Mouse (Mus musculus): Measurements from ENCODE around the gene Snap25. TPM values are rescaled to one million over a fixed set of nuclear protein-coding genes. Genes with fewer than 3 reads are reported as not detected.
A peak's percentile ranks its signal among the peaks of the same experiment; 100 is the strongest.

Gene Snap25
- polyA plus RNA-seq, 1 experiment from 2014 or later: 276 TPM

DNA sequence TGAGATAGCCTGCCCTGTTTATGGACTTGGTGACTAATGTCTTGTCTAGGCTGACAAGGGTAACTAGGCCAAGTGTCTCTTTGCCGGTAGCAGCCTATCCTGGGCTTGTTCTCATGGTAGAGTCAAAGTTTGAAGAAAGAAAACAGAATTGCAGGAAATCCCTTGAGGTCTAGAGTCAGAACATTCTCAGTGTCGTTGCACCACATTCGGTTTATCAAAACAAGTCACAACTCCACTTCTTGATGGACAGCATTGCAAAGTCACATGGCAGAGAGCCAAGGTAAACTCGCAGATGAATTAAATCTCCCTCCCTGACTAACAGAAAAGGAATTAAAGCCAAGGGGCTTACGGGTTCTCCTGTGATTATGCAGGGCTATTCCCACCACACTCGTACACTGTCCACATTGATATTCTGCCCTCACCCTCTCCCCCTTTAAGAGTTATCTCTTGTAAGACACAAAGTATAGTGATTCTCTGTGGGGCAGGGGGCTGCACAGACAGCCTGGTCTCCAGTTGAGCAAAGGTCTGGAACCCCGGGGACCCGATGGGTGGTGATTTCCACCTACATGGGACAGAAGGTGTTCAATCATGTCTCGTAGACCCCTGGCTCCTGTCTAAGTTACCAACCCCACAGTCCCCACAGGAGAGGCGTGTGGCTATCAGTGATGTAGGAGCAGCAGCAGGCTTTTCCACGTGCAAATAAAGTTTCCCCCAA lies 30.9 kb upstream of the Snap25 start:
- H3K9ac ChIP-seq: no peak overlapping the region
- H3K4me2 ChIP-seq: no peak overlapping the region
- H3K27me3 ChIP-seq: no peaks in the 10 kb centered on the region
- H3K36me3 ChIP-seq: no peaks in the 10 kb centered on the region
- WGBS: 73% methylated on average over 11 of the region's 11 CpGs
- H3K9me3 ChIP-seq: no peaks in the 10 kb centered on the region
- ATAC-seq (ENCODE audit: low FRiP score, low read depth): no peak
- H3K4me1 ChIP-seq (replicated peaks): peaks cover 24% of the 10 kb centered on the region
- H3K27ac ChIP-seq (replicated peaks): no peak overlapping the region
- H3K4me3 ChIP-seq: no peak overlapping the region

DNA sequence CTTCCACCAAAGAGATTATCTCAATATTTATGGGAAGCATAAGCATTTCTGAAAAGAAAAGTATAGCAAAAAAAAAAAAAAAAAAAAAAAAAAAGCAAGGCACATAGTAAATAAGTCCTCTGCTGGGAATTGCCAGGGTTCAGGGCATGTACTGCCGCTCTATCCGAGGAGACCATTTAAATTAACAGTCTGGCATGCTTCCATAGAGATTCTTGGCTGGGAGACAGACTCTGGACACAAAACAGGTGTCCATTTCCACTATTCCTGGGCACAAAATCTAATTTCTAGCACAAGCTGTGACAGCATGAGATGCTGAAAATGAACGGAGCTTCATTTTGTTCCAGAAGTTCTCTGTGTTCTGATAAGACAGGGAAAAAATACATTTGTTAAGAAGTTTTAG lies 27.1 kb upstream of the Snap25 start:
- Histone ChIP-seq H3K9ac (no peak overlapping the region), H3K36me3 (no peaks in the 10 kb centered on the region), H3K4me3 (no peak overlapping the region), H3K27ac (replicated peaks) (no peak overlapping the region), H3K4me2 (no peak overlapping the region), H3K27me3 (no peaks in the 10 kb centered on the region), H3K4me1 (replicated peaks) (no peaks in the 10 kb centered on the region), H3K9me3 (no peaks in the 10 kb centered on the region)
- WGBS: 50% methylated on average over 3 of the region's 3 CpGs
- no peak for ATAC-seq (ENCODE audit: low FRiP score, low read depth)

DNA sequence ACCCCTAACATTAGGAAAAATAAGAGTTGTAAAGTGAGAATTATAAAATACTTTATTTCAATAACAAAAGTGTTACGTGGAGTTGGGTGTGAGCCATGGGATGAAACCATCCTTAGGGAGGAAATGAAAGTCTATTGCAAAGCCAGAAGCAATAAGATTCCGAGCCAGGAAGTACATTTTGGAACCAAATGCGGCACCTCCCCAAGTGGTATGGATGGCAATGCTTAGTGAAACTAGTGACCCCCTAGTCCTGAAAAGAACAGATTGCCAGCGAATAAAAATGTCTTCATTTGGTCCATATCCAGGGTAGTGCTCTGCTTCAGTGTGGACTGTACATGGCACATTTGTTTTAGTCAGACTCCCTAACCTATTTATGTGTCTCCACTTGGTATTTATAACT lies 25.9 kb upstream of the Snap25 start:
- no peaks in the 10 kb centered on the region for H3K9me3 ChIP-seq
- no peaks in the 10 kb centered on the region for H3K36me3 ChIP-seq
- no peak overlapping the region for H3K4me2 ChIP-seq
- ATAC-seq (ENCODE audit: low FRiP score, low read depth): no peak
- no peaks in the 10 kb centered on the region for H3K4me1 ChIP-seq (replicated peaks)
- H3K27me3 ChIP-seq: no peaks in the 10 kb centered on the region
- H3K27ac ChIP-seq (replicated peaks): no peak overlapping the region
- H3K9ac ChIP-seq: no peak overlapping the region
- H3K4me3 ChIP-seq: no peak overlapping the region
- WGBS: 83% methylated on average over 4 of the region's 4 CpGs

DNA sequence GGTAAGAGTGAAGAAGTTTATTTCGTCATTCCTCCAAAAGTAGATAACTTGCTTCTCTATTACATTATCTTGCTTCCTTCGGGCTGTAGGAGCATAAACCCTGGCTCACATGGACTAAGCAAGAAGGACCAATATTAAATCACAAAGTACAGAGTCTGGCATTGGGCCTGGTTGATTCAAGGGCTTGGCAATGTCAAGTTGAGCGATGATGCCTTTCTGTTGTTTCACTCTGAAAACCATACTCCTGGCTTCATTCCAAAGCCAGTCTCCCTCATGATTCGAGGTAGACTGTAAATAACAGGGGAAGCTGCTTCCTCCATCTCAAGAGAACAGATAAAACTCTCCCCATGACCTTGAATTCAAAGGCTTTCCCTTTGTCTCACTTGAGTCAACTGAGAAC lies 23.8 kb upstream of the Snap25 start:
- Histone ChIP-seq H3K4me2 (no peak overlapping the region), H3K4me1 (replicated peaks) (no peaks in the 10 kb centered on the region), H3K9me3 (no peaks in the 10 kb centered on the region), H3K4me3 (no peak overlapping the region), H3K9ac (no peak overlapping the region), H3K36me3 (no peaks in the 10 kb centered on the region), H3K27me3 (no peaks in the 10 kb centered on the region), H3K27ac (replicated peaks) (no peak overlapping the region)
- ATAC-seq (ENCODE audit: low FRiP score, low read depth): no peak
- WGBS: 70% methylated on average over 4 of the region's 4 CpGs

DNA sequence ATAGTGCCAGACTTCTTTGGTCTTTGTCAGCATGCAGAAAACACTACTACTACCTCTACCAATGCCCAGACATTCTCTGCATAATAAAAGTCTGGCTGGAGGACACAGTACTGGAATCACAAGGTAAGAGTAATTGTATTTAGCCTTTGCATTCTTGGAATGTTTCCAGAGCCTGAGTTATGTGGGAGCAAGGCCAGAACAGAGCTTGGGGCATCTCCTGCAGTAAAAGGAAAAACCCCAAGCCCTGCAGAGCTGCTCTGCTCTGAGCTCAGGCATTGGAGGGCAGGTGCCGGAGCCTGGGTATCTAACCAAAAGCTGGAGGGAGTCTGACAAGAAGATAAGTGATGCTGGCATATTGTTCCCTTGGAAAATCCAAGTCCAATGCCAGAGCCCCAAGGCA lies 21.6 kb upstream of the Snap25 start:
- no peaks in the 10 kb centered on the region for H3K9me3 ChIP-seq
- no peak for ATAC-seq (ENCODE audit: low FRiP score, low read depth)
- H3K4me3 ChIP-seq: no peak overlapping the region
- H3K4me2 ChIP-seq: no peak overlapping the region
- 50% methylated on average over 1 of the region's 1 CpGs for WGBS
- H3K27ac ChIP-seq (replicated peaks): no peak overlapping the region
- H3K4me1 ChIP-seq (replicated peaks): no peaks in the 10 kb centered on the region
- no peaks in the 10 kb centered on the region for H3K27me3 ChIP-seq
- H3K36me3 ChIP-seq: no peaks in the 10 kb centered on the region
- no peak overlapping the region for H3K9ac ChIP-seq

DNA sequence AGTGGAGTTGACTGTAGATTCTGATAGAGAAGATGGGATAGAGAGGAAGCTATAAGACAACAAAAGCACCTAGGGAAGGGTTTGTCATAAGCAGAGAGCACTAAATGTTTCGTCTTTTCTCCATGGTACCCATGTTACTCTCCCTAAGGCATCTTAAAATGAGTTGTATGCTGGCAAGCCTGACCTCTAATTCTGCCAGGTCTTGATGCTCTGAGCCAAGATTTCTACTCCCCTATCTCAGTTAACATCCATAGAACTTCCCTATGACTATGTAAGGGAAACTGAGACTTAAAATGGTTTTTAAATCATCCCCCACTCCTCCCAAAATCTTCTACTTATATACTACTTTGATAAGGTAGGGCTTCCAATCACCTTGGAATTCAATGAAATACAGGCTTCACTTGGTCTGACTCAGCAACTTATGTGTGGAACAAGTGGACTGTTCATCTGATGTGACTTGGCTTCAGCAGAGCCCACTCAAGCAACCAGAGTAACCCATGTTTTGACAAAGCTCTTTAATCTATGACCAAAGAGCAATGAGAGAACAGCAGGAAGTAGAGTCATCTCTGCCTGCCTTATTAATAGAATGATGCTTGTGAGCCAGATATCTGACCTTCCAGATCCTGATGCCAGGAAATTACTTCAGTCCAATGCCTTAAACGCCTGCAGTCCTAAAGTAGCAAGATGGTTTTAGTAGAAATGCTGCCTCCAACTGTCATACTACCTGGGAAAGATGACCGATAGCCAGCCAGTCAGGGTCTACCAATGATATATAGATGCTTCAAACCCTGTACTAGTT lies 13.6 kb upstream of the Snap25 start:
- no peaks in the 10 kb centered on the region for H3K36me3 ChIP-seq
- H3K9ac ChIP-seq: no peak overlapping the region
- H3K4me1 ChIP-seq (replicated peaks): no peaks in the 10 kb centered on the region
- no peaks in the 10 kb centered on the region for H3K9me3 ChIP-seq
- ATAC-seq (ENCODE audit: low FRiP score, low read depth): no peak
- no peak overlapping the region for H3K27ac ChIP-seq (replicated peaks)
- no peak overlapping the region for H3K4me2 ChIP-seq
- WGBS: 83% methylated on average over 3 of the region's 3 CpGs
- H3K4me3 ChIP-seq: no peak overlapping the region
- no peaks in the 10 kb centered on the region for H3K27me3 ChIP-seq

DNA sequence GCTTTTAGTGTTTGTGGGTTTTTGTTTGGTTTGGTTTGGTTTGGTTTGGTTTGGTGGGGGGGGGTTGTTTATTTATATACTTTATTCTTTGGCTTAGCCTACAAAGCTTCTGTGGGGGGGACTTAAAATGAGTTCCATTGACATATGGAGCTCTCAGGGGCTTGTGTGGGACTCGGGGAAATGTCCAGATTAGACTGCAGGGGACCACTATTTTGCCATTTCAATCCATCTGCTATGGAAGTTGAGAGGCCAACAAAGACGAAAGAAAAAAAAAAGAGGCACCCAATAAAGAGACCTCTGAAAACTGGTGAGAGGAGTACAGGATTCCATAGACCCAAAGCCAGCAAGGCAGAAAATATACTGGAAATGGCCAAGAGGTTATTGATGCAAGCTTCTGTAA lies 9.9 kb upstream of the Snap25 start:
- 67% methylated on average over 2 of the region's 2 CpGs for WGBS
- Histone ChIP-seq H3K27me3 (no peaks in the 10 kb centered on the region), H3K36me3 (no peaks in the 10 kb centered on the region), H3K4me2 (no peak overlapping the region), H3K9me3 (no peaks in the 10 kb centered on the region), H3K9ac (no peak overlapping the region), H3K27ac (replicated peaks) (no peak overlapping the region), H3K4me3 (no peak overlapping the region), H3K4me1 (replicated peaks) (no peaks in the 10 kb centered on the region)
- no peak for ATAC-seq (ENCODE audit: low FRiP score, low read depth)

DNA sequence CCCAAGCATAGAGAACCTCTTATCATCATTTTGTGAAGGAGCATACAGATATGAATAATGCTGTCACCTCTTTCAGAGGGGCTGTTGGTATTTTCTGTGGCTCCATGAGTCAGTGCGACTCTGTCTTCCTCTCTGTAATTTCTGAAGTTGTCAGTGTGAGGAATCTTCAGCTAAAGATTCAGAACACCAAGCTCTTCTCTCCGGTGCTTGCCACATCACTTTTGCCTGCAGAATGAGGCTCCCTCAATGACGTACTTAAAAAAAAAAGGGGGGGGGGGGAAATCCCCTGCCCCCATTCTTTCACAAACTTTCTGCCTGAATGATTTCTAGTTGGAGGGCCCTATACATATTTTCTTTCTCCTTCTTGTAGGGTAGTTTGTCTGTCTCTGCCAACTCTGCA lies 2.1 kb upstream of the Snap25 start:
- no peaks in the 10 kb centered on the region for H3K36me3 ChIP-seq
- H3K4me2 ChIP-seq: peak overlapping the region; percentile 79
- H3K9ac ChIP-seq: no peak overlapping the region
- H3K9me3 ChIP-seq: no peaks in the 10 kb centered on the region
- WGBS: 19% methylated on average over 3 of the region's 3 CpGs
- ATAC-seq (ENCODE audit: low FRiP score, low read depth): no peak
- H3K4me3 ChIP-seq: no peak overlapping the region
- no peaks in the 10 kb centered on the region for H3K27me3 ChIP-seq
- 0 out of 2 replicates have a peak overlapping the region, but pooled peaks have one; percentile 89 for H3K27ac ChIP-seq (replicated peaks)
- H3K4me1 ChIP-seq (replicated peaks): peaks cover 22% of the 10 kb centered on the region

DNA sequence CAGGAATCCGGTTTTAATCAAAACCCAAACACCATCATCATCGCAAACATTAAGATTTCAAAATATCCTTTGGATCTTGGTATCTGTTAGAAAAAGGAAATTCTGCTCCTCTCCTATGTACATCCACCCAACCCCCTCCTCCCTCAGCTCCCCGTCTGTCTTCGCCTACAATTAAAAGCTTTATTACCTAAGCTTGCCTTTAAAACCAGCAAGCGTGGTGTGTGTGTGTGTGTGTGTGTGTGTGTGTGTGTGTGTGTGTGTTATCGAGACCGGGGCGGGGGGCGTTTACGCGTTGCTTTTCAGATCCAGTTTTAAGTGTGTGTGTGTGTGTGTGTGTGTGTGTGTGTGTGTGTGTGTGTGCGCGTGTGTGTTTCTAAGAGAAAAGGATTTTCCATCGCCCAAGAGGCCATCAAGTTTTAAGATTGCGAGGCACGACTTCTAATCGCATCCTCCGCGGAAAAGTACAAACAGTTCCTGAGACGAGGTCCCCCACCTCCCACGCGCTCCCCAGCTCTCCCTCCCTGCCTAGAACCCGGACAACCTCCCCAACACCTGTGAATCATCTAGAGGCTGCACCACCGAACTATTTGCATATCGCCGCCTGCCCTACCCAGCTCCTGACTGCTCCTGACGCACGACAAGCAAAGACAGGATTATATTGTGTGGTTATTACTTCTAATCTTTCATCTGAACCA lies 1.4 kb upstream of the Snap25 start:
- H3K36me3 ChIP-seq: no peaks in the 10 kb centered on the region
- 4% methylated on average over 23 of the region's 28 CpGs for WGBS
- H3K27me3 ChIP-seq: no peaks in the 10 kb centered on the region
- peaks cover 28% of the 10 kb centered on the region for H3K4me1 ChIP-seq (replicated peaks)
- H3K4me2 ChIP-seq: peak overlapping the region; percentile 79
- H3K9ac ChIP-seq: peak overlapping the region; percentile 87
- H3K9me3 ChIP-seq: no peaks in the 10 kb centered on the region
- H3K27ac ChIP-seq (replicated peaks): peak overlapping the region; percentile 89
- peak; percentile 39 for ATAC-seq (ENCODE audit: low FRiP score, low read depth)
- H3K4me3 ChIP-seq: peak overlapping the region; percentile 60

DNA sequence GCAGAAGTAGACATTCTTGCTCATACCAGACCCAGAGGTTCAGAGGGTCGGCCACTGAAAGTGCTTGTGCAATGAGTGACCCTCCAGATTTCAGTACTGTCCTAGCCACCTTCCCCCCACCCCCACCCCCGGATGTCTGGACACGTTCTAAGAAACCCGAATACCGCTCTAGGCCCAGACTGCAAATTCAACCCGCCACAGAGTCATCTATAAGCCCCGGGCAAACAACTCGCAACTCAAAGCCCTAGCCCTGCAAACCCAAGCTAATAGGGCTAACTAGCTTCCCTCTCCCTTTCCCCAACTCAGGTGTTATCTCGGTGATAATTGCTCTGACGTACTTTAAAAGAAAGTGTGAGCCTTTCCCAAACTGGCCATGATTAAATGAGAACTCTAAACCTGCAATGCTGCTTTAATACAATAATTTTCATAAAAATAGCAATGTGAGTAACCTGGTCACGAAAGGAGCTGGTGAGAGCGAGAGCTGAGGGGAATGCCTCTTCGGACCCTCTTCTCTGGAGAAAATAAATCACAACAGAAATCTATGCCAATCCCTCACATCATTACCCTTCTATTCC lies 725 bp upstream of the Snap25 start:
- H3K4me3 ChIP-seq: peak overlapping the region; percentile 60
- no peaks in the 10 kb centered on the region for H3K36me3 ChIP-seq
- no peaks in the 10 kb centered on the region for H3K27me3 ChIP-seq
- H3K27ac ChIP-seq (replicated peaks): peak overlapping the region; percentile 89
- 2% methylated on average over 13 of the region's 13 CpGs for WGBS
- H3K9ac ChIP-seq: peak overlapping the region; percentile 87
- peak overlapping the region; percentile 79 for H3K4me2 ChIP-seq
- H3K9me3 ChIP-seq: no peaks in the 10 kb centered on the region
- H3K4me1 ChIP-seq (replicated peaks): peaks cover 33% of the 10 kb centered on the region
- peak; percentile 23 for ATAC-seq (ENCODE audit: low FRiP score, low read depth)

DNA sequence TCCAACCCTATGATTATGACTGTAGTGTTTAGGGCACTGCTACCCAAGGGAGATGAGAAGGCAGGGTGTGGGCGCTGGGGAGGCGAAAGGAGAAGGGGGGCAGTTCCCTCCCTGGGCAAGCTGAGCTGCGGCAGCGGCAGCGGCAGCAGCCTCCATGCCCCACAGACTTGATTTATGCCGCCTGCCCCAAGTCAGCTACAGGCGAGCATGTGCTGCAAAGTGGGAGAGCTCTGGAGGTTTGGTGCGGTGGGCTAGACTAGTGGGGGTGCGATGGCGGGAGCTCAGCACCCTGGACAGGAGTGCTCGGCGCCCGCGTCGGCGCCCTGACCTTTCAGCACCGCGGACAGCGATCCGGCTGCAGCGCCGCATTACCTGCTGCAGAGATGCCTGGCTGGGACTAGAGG lies 757 bp downstream of the Snap25 start:
- peak overlapping the region; percentile 79 for H3K4me2 ChIP-seq
- peaks cover 42% of the 10 kb centered on the region for H3K4me1 ChIP-seq (replicated peaks)
- WGBS: under 1% methylated on average over 22 of the region's 22 CpGs
- peak overlapping the region; percentile 89 for H3K27ac ChIP-seq (replicated peaks)
- H3K4me3 ChIP-seq: peak overlapping the region; percentile 60
- peak; percentile 66 for ATAC-seq (ENCODE audit: low FRiP score, low read depth)
- no peaks in the 10 kb centered on the region for H3K27me3 ChIP-seq
- H3K9me3 ChIP-seq: no peaks in the 10 kb centered on the region
- H3K9ac ChIP-seq: peak overlapping the region; percentile 87
- no peaks in the 10 kb centered on the region for H3K36me3 ChIP-seq

DNA sequence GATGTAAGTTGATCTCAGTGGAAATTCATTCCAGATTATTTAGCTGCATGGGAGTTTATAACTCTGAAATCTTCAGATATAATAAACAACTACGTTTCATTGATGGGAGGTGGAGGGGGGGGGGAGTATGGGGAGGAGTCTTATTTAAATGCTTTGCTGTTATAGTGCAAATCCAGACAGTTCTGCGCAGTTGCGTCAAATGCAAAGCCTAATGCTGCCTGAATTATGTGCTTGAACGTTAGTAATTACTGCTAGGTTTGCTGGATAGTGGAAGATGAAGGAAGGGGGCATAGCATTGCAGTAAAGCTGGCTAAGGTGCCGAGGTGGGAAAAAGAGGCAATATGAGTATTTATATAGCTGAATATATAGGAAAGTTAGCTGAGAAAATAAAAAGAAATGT lies 2.3 kb downstream of the Snap25 start:
- H3K27ac ChIP-seq (replicated peaks): no peak overlapping the region
- no peaks in the 10 kb centered on the region for H3K9me3 ChIP-seq
- H3K9ac ChIP-seq: peak overlapping the region; percentile 33; the same call in 1 of the 2 replicates
- peak overlapping the region; percentile 31 for H3K4me3 ChIP-seq
- peak overlapping the region; percentile 79 for H3K4me2 ChIP-seq
- no peaks in the 10 kb centered on the region for H3K27me3 ChIP-seq
- H3K36me3 ChIP-seq: no peaks in the 10 kb centered on the region
- 41% methylated on average over 5 of the region's 5 CpGs for WGBS
- peaks cover 42% of the 10 kb centered on the region for H3K4me1 ChIP-seq (replicated peaks)
- no peak for ATAC-seq (ENCODE audit: low FRiP score, low read depth)
